Comparison of ENCODE assay signal across 7 mouse cellular contexts in the genomic region with DNA sequence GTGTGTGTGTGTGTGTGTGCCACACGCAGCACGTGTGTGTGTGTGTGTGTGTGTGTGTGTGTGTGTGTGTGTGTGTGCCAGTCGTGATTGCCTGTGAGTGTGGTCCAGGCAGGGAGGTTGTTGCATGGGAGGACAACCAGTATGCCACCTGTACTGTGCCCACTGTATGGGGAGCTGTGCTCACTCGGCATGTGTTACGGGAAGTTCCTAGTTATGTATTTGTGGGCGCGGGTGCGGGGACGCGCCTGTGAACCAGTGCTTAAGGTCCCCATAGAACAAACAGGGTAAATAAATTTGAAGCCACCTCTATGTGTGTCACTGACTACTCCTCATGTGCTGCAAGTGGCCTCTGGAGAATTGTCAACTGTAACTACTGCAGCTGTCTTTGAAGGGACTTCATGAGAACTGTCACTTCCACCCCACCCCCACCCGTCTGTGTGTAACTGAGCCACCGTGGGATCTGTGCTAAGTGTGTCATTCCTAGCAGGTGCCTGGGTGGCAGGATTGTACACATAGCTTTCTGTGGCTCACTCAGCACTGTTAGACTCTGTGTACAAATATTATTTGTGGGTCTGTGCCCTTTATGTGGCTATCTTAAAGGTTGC. TPM values are rescaled to one million over a fixed set of nuclear protein-coding genes. Genes with fewer than 3 reads are reported as not detected.
A peak's percentile ranks its signal among the peaks of the same experiment; 100 is the strongest.
DNase-seq lines count a peak whose midpoint lies in the region; ATAC-seq and TF ChIP-seq lines count a peak whose summit lies in the region.

No protein-coding gene starts in this region.

- peak; percentile 62 for DNase-seq in retina, postnatal 1 day
- DNase-seq in retina, embryonic 14.5 days (ENCODE audit: low spot score) = no peak
- peak; percentile 94 for DNase-seq in induced T-regulatory cell, adult 2 months (ENCODE audit: low read depth)
- no peak for DNase-seq in midbrain, postnatal 0 days (ENCODE audit: low spot score)
- DNase-seq in cerebellum, adult 8-10 months = no peak
- DNase-seq in left cerebral cortex, adult 11 months (ENCODE audit: low spot score) = no peak

- WGBS in embryonic facial prominence, embryonic 12.5 days = 52% methylated on average over 9 of the region's 12 CpGs
- WGBS in midbrain, postnatal 0 days = 69% methylated on average over 11 of the region's 12 CpGs

- H3K27me3 ChIP-seq in embryonic facial prominence, embryonic 12.5 days = no peaks in the 10 kb centered on the region
- no peaks in the 10 kb centered on the region for H3K27me3 ChIP-seq in midbrain, postnatal 0 days (ENCODE audit: insufficient read depth, low read length)

- H3K27ac ChIP-seq in embryonic facial prominence, embryonic 12.5 days = peak overlapping the region; percentile 94
- H3K27ac ChIP-seq in midbrain, postnatal 0 days (ENCODE audit: low read depth, low read length) = no peak overlapping the region; the same call in 1 of the 2 replicates

- peak overlapping the region; percentile 58; the same call in 1 of the 2 replicates for H3K9ac ChIP-seq in embryonic facial prominence, embryonic 12.5 days
- no peak overlapping the region for H3K9ac ChIP-seq in midbrain, postnatal 0 days (replicated peaks; ENCODE audit: low read length, poor library complexity, severe bottlenecking)

- peak overlapping the region; percentile 32 for H3K4me3 ChIP-seq in embryonic facial prominence, embryonic 12.5 days
- no peak overlapping the region for H3K4me3 ChIP-seq in midbrain, postnatal 0 days (ENCODE audit: low read depth, low read length)

- peaks cover 53% of the 10 kb centered on the region for H3K4me1 ChIP-seq in embryonic facial prominence, embryonic 12.5 days
- H3K4me1 ChIP-seq in midbrain, postnatal 0 days (ENCODE audit: insufficient read depth, low read length) = no peaks in the 10 kb centered on the region; the same call in 1 of the 2 replicates

- ATAC-seq in embryonic facial prominence, embryonic 12.5 days (ENCODE audit: insufficient number of reproducible peaks, insufficient read depth, low FRiP score, low TSS enrichment) = no peak
- ATAC-seq in midbrain, postnatal 0 days (ENCODE audit: low FRiP score) = no peak

- H3K4me2 ChIP-seq in embryonic facial prominence, embryonic 12.5 days (replicated peaks) = peak overlapping the region; percentile 52
- H3K4me2 ChIP-seq in midbrain, postnatal 0 days (ENCODE audit: low read depth, low read length, poor library complexity, severe bottlenecking) = peak overlapping the region; percentile 38

- H3K36me3 ChIP-seq in embryonic facial prominence, embryonic 12.5 days = peaks cover 20% of the 10 kb centered on the region
- peaks cover 7% of the 10 kb centered on the region; the same call in 1 of the 2 replicates for H3K36me3 ChIP-seq in midbrain, postnatal 0 days (ENCODE audit: insufficient read depth, low read length)

- no peaks in the 10 kb centered on the region for H3K9me3 ChIP-seq in embryonic facial prominence, embryonic 12.5 days
- no peaks in the 10 kb centered on the region for H3K9me3 ChIP-seq in midbrain, postnatal 0 days (ENCODE audit: low read length)

- TF ChIP-seq CTCF in midbrain, postnatal 0 days (IDR thresholded peaks at IDR 0.05) = no peak

RNA-seq across cellular contexts. Expression of gene Zfp36, which starts 2.4 kb away (rescaled TPM):
- polyA plus RNA-seq in embryonic facial prominence, embryonic 12.5 days (2016; fragmentation: Nextera tagmentation; extraction: Ambion mirVana) = 7.8 and 8.6 TPM in 2 replicates
- 3.0 and 4.1 TPM in 2 replicates for total RNA-seq in midbrain, postnatal 0 days (2014; rRNA removed)
- polyA plus RNA-seq in midbrain, postnatal 0 days (2015; fragmentation: Nextera tagmentation; extraction: Ambion mirVana) = 2.9 and 3.4 TPM in 2 replicates

RNA-seq across cellular contexts. Expression of gene Plekhg2, which starts 10.1 kb away (rescaled TPM):
- polyA plus RNA-seq in embryonic facial prominence, embryonic 12.5 days (2016; fragmentation: Nextera tagmentation; extraction: Ambion mirVana) = 114 and 121 TPM in 2 replicates
- 15.3 and 19.4 TPM in 2 replicates for total RNA-seq in midbrain, postnatal 0 days (2014; rRNA removed)
- 7.9 and 8.0 TPM in 2 replicates for polyA plus RNA-seq in midbrain, postnatal 0 days (2015; fragmentation: Nextera tagmentation; extraction: Ambion mirVana)

RNA-seq across cellular contexts. Expression of gene Med29, which starts 10.1 kb away (rescaled TPM):
- polyA plus RNA-seq in embryonic facial prominence, embryonic 12.5 days (2016; fragmentation: Nextera tagmentation; extraction: Ambion mirVana) = 51.1 and 52.0 TPM in 2 replicates
- 30.7 and 37.9 TPM in 2 replicates for total RNA-seq in midbrain, postnatal 0 days (2014; rRNA removed)
- 41.6 and 43.2 TPM in 2 replicates for polyA plus RNA-seq in midbrain, postnatal 0 days (2015; fragmentation: Nextera tagmentation; extraction: Ambion mirVana)

RNA-seq across cellular contexts. Expression of gene Paf1, which starts 10.3 kb away (rescaled TPM):
- 82.2 and 85.5 TPM in 2 replicates for polyA plus RNA-seq in embryonic facial prominence, embryonic 12.5 days (2016; fragmentation: Nextera tagmentation; extraction: Ambion mirVana)
- total RNA-seq in midbrain, postnatal 0 days (2014; rRNA removed) = 80.3 and 84.2 TPM in 2 replicates
- polyA plus RNA-seq in midbrain, postnatal 0 days (2015; fragmentation: Nextera tagmentation; extraction: Ambion mirVana) = 89.3 and 90.0 TPM in 2 replicates

RNA-seq across cellular contexts. Expression of gene Rps16, which starts 32.0 kb away (rescaled TPM):
- polyA plus RNA-seq in embryonic facial prominence, embryonic 12.5 days (2016; fragmentation: Nextera tagmentation; extraction: Ambion mirVana) = 836 and 855 TPM in 2 replicates
- total RNA-seq in midbrain, postnatal 0 days (2014; rRNA removed) = 158 and 163 TPM in 2 replicates
- 536 and 539 TPM in 2 replicates for polyA plus RNA-seq in midbrain, postnatal 0 days (2015; fragmentation: Nextera tagmentation; extraction: Ambion mirVana)

Comparison
In these comparisons a context has a peak if more than half of its experiments do, and no peak if none do; other contexts are left out.
1. DNase-seq: peak in retina, postnatal 1 day (single experiment) and induced T-regulatory cell, adult 2 months (single experiment); none in retina, embryonic 14.5 days (single experiment), midbrain, postnatal 0 days (single experiment), cerebellum, adult 8-10 months (single experiment) and left cerebral cortex, adult 11 months (single experiment).
2. RNA of gene Plekhg2, which starts 10.1 kb away (polyA plus RNA-seq): 114 to 121 TPM in embryonic facial prominence, embryonic 12.5 days; 7.9 to 8.0 TPM in midbrain, postnatal 0 days; every median in the first group is over 10 times any median in the second.